Mouse (Mus musculus): ENCODE results near the gene Zc3h15. TPM values are rescaled to one million over a fixed set of nuclear protein-coding genes. Genes with fewer than 3 reads are reported as not detected.

Gene Zc3h15
- polyA plus RNA-seq (2015; fragmentation: Nextera tagmentation; extraction: Ambion mirVana): 135 and 160 TPM in 2 replicates

GRCm38 (mm10) chr2:83644276-83645252 is at the start of gene Zc3h15:
TSS of gene Zc3h15 (plus strand) at chr2:83644435.
- WGBS: under 1% methylated on average over 100 of the region's 100 CpGs
- no peaks in the 10 kb centered on the region for H3K9me3 ChIP-seq (replicated peaks)
- ATAC-seq (replicated peaks; ENCODE audit: low FRiP score): peak; percentile 100
- peak within 1 kb of the TSS; percentile 91 for H3K27ac ChIP-seq
- no peaks in the 10 kb centered on the region for H3K27me3 ChIP-seq
- H3K36me3 ChIP-seq: no peaks in the 10 kb centered on the region
- peak within 1 kb of the TSS; percentile 82 for H3K4me3 ChIP-seq (replicated peaks)
- H3K4me2 ChIP-seq: peak within 1 kb of the TSS; percentile 68
- peaks cover 32% of the 10 kb centered on the region for H3K4me1 ChIP-seq
- peak within 1 kb of the TSS; percentile 93 for H3K9ac ChIP-seq

- Histone ChIP-seq H3K4me1 (0 out of 2 replicates have a peak, but pooled peaks cover 4% of the 10 kb centered on the region), H3K9ac (no peak overlapping the region), H3K36me3 (no peaks in the 10 kb centered on the region), H3K27ac (no peak overlapping the region), H3K9me3 (replicated peaks) (no peaks in the 10 kb centered on the region), H3K4me3 (replicated peaks) (no peak overlapping the region), H3K27me3 (no peaks in the 10 kb centered on the region; the same call in 1 of the 2 replicates), H3K4me2 (no peak overlapping the region)
- 89% methylated on average over 11 of the region's 11 CpGs for WGBS
- no peak for ATAC-seq (replicated peaks; ENCODE audit: low FRiP score)
Observed at GRCm38 (mm10) chr2:83620558-83621367, 23.5 kb upstream of the Zc3h15 start.

- 88% methylated on average over 4 of the region's 4 CpGs for WGBS
- no peaks in the 10 kb centered on the region for H3K36me3 ChIP-seq
- no peak overlapping the region for H3K27ac ChIP-seq
- no peak for ATAC-seq (replicated peaks; ENCODE audit: low FRiP score)
- 0 out of 2 replicates have a peak, but pooled peaks cover 4% of the 10 kb centered on the region for H3K4me1 ChIP-seq
- H3K4me2 ChIP-seq: no peak overlapping the region
- no peaks in the 10 kb centered on the region for H3K9me3 ChIP-seq (replicated peaks)
- no peak overlapping the region for H3K4me3 ChIP-seq (replicated peaks)
- H3K27me3 ChIP-seq: no peaks in the 10 kb centered on the region; the same call in 1 of the 2 replicates
- H3K9ac ChIP-seq: no peak overlapping the region
Observed at GRCm38 (mm10) chr2:83621511-83621910, 22.7 kb upstream of the Zc3h15 start.

GRCm38 (mm10) chr2:83622792-83623191 is 21.4 kb upstream of the Zc3h15 start:
- peak overlapping the region; percentile 42 for H3K4me2 ChIP-seq
- peak overlapping the region; percentile 0; the same call in 1 of the 2 replicates for H3K4me3 ChIP-seq (replicated peaks)
- no peak overlapping the region for H3K9ac ChIP-seq

GRCm38 (mm10) chr2:83624045-83624444 is 20.2 kb upstream of the Zc3h15 start:
- Histone ChIP-seq H3K9ac (no peak overlapping the region), H3K4me2 (no peak overlapping the region), H3K4me1 (0 out of 2 replicates have a peak, but pooled peaks cover 7% of the 10 kb centered on the region), H3K4me3 (replicated peaks) (no peak overlapping the region), H3K27me3 (no peaks in the 10 kb centered on the region; the same call in 1 of the 2 replicates), H3K36me3 (no peaks in the 10 kb centered on the region), H3K9me3 (replicated peaks) (no peaks in the 10 kb centered on the region), H3K27ac (no peak overlapping the region)
- 65% methylated on average over 4 of the region's 4 CpGs for WGBS
- ATAC-seq (replicated peaks; ENCODE audit: low FRiP score): no peak

More at GRCm38 (mm10) chr2:83622792-83623191, 21.4 kb upstream of the Zc3h15 start:
- Histone ChIP-seq H3K9me3 (replicated peaks) (no peaks in the 10 kb centered on the region), H3K27ac (no peak overlapping the region), H3K36me3 (no peaks in the 10 kb centered on the region), H3K4me1 (0 out of 2 replicates have a peak, but pooled peaks cover 7% of the 10 kb centered on the region), H3K27me3 (no peaks in the 10 kb centered on the region; the same call in 1 of the 2 replicates)
- 36% methylated on average over 11 of the region's 11 CpGs for WGBS
- ATAC-seq (replicated peaks; ENCODE audit: low FRiP score): peak; percentile 36; the same call in 1 of the 2 replicates

GRCm38 (mm10) chr2:83625226-83626108 is 18.8 kb upstream of the Zc3h15 start:
- Histone ChIP-seq H3K36me3 (no peaks in the 10 kb centered on the region), H3K4me3 (replicated peaks) (no peak overlapping the region), H3K9me3 (replicated peaks) (no peaks in the 10 kb centered on the region), H3K4me2 (peak overlapping the region; percentile 39), H3K4me1 (0 out of 2 replicates have a peak, but pooled peaks cover 7% of the 10 kb centered on the region), H3K9ac (no peak overlapping the region), H3K27me3 (no peaks in the 10 kb centered on the region; the same call in 1 of the 2 replicates), H3K27ac (no peak overlapping the region)
- WGBS: 27% methylated on average over 10 of the region's 10 CpGs
- peak; percentile 69 for ATAC-seq (replicated peaks; ENCODE audit: low FRiP score)

GRCm38 (mm10) chr2:83626881-83627280 is 17.4 kb upstream of the Zc3h15 start:
- WGBS: 78% methylated on average over 9 of the region's 9 CpGs
- no peak for ATAC-seq (replicated peaks; ENCODE audit: low FRiP score)

GRCm38 (mm10) chr2:83627495-83627894 is 16.7 kb upstream of the Zc3h15 start:
- 0 out of 2 replicates have a peak, but pooled peaks cover 7% of the 10 kb centered on the region for H3K4me1 ChIP-seq
- no peaks in the 10 kb centered on the region; the same call in 1 of the 2 replicates for H3K27me3 ChIP-seq
- ATAC-seq (replicated peaks; ENCODE audit: low FRiP score): no peak
- no peak overlapping the region for H3K4me2 ChIP-seq
- H3K9ac ChIP-seq: no peak overlapping the region
- H3K9me3 ChIP-seq (replicated peaks): no peaks in the 10 kb centered on the region
- no peak overlapping the region for H3K4me3 ChIP-seq (replicated peaks)
- 72% methylated on average over 9 of the region's 9 CpGs for WGBS
- no peaks in the 10 kb centered on the region for H3K36me3 ChIP-seq
- no peak overlapping the region for H3K27ac ChIP-seq

More at GRCm38 (mm10) chr2:83626881-83627280, 17.4 kb upstream of the Zc3h15 start:
- no peaks in the 10 kb centered on the region for H3K9me3 ChIP-seq (replicated peaks)
- H3K4me3 ChIP-seq (replicated peaks): no peak overlapping the region
- H3K4me2 ChIP-seq: no peak overlapping the region
- H3K9ac ChIP-seq: no peak overlapping the region
- H3K4me1 ChIP-seq: 0 out of 2 replicates have a peak, but pooled peaks cover 7% of the 10 kb centered on the region
- H3K27me3 ChIP-seq: no peaks in the 10 kb centered on the region; the same call in 1 of the 2 replicates
- H3K36me3 ChIP-seq: no peaks in the 10 kb centered on the region
- H3K27ac ChIP-seq: no peak overlapping the region

GRCm38 (mm10) chr2:83627932-83628331 is 16.3 kb upstream of the Zc3h15 start:
- Histone ChIP-seq H3K4me2 (no peak overlapping the region), H3K9me3 (replicated peaks) (no peaks in the 10 kb centered on the region), H3K4me3 (replicated peaks) (no peak overlapping the region), H3K4me1 (0 out of 2 replicates have a peak, but pooled peaks cover 3% of the 10 kb centered on the region), H3K36me3 (no peaks in the 10 kb centered on the region), H3K27ac (no peak overlapping the region), H3K27me3 (no peaks in the 10 kb centered on the region; the same call in 1 of the 2 replicates), H3K9ac (no peak overlapping the region)
- 89% methylated on average over 6 of the region's 6 CpGs for WGBS
- no peak for ATAC-seq (replicated peaks; ENCODE audit: low FRiP score)

GRCm38 (mm10) chr2:83641993-83642392 is 2.2 kb upstream of the Zc3h15 start:
- Histone ChIP-seq H3K27ac (no peak overlapping the region), H3K4me1 (peaks cover 12% of the 10 kb centered on the region), H3K4me3 (replicated peaks) (no peak overlapping the region), H3K27me3 (no peaks in the 10 kb centered on the region), H3K9me3 (replicated peaks) (no peaks in the 10 kb centered on the region), H3K9ac (no peak overlapping the region), H3K36me3 (no peaks in the 10 kb centered on the region), H3K4me2 (no peak overlapping the region)
- WGBS: 79% methylated on average over 1 of the region's 1 CpGs
- no peak for ATAC-seq (replicated peaks; ENCODE audit: low FRiP score)

All from kidney, embryonic 15.5 days (tissue).